Mouse (Mus musculus) MEL (cell line): Measurements from ENCODE around the gene Mtmr4.

Experiments used
- CTCF ChIP-seq, 3 experiments: IDR thresholded peaks in 2 of 3; conservative IDR thresholded peaks in 1 of 3; 2 replicates each; pipeline ENCODE4 v1.5.1; 2011 to 2012; ENCODE audit warnings: low read length in 3 of 3, low read depth in 2 of 3, mild to moderate bottlenecking in 2 of 3, improper control_type of control experiment in 1 of 3, inconsistent platforms in 1 of 3, mixed read lengths in 1 of 3, moderate library complexity in 1 of 3; ENCODE audit not compliant: control insufficient read depth in 1 of 3, insufficient read depth in 1 of 3, poor library complexity in 1 of 3, severe bottlenecking in 1 of 3
- MAX ChIP-seq: IDR thresholded peaks from 2 replicates; pipeline ENCODE4 v1.6.1; 2011; ENCODE audit warnings: low read length, improper control_type of control experiment
- MYC ChIP-seq: IDR thresholded peaks from 2 replicates; pipeline ENCODE4 v1.6.1; 2011; ENCODE audit warnings: low read depth, mild to moderate bottlenecking, low read length, improper control_type of control experiment, moderate library complexity
- TCF12 ChIP-seq: IDR thresholded peaks from 2 replicates; pipeline ENCODE4 v1.6.1; 2014; ENCODE audit warnings: low read depth, mild to moderate bottlenecking, inconsistent platforms, low read length, improper control_type of control experiment, moderate library complexity

DNA sequence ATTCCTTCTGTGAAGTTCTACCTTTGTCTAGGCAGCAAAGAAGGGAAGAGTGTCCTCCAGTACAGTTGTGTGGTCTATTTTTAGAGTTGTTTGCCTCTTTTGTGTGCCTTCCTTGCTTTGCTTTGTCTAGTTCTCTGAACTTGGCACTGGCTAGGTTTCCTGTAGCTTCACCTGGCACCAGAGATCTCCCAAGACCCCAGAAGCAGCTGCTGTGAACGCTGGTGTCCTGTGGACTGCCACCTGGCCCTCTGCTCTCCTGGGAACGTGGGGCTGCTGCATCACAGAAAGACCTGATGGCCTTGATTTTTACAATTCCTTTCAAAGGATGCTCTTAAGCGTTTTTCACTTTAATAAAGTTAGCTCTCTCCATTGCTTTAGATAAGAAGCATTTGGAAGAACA lies 49.1 kb upstream of the Mtmr4 start:
- no peak for TF ChIP-seq TCF12
- no peak for TF ChIP-seq MYC
- no peak for TF ChIP-seq CTCF (IDR thresholded peaks at IDR 0.05 in 2 of 3, conservative IDR thresholded peaks at IDR 0.05 in 1 of 3; ENCODE audit: control insufficient read depth in 1 of 3, insufficient read depth in 1 of 3, low read depth in 2 of 3, low read length in 3 of 3, poor library complexity in 1 of 3, severe bottlenecking in 1 of 3)
- TF ChIP-seq MAX: no peak
